Mouse (Mus musculus): ENCODE measurements at regions not wholly inside any gene's neighbourhood (a gene's known extent, or its start where the extent isn't known, plus 50 kb on each side); places are given as distances from the start of the nearest gene placed in this dataset.

- TF ChIP-seq CTCF (IDR thresholded peaks at IDR 0.05; ENCODE audit: low read depth), result no peak
- Histone ChIP-seq H3K9me3 (ENCODE audit: control insufficient read depth) (no peaks in the 10 kb centered on the region), H3K27ac (ENCODE audit: low read depth, low read length) (no peak overlapping the region), H3K4me2 (replicated peaks; ENCODE audit: low read depth) (no peak overlapping the region), H3K9ac (ENCODE audit: low read depth, low read length) (no peak overlapping the region), H3K27me3 (replicated peaks; ENCODE audit: control insufficient read depth, insufficient read depth, low read length) (no peaks in the 10 kb centered on the region), H3K36me3 (ENCODE audit: control insufficient read depth, insufficient read depth) (no peaks in the 10 kb centered on the region), H3K4me3 (ENCODE audit: low read depth, low read length) (no peak overlapping the region), H3K4me1 (replicated peaks; ENCODE audit: control insufficient read depth, insufficient read depth, low read length) (no peaks in the 10 kb centered on the region)
- WGBS, result 63% methylated on average over 14 of the region's 14 CpGs
- ATAC-seq, result no peak
Observed at GRCm38 (mm10) chr15:13244306-13244705, 70.8 kb upstream of the Cdh6 start.

DNA sequence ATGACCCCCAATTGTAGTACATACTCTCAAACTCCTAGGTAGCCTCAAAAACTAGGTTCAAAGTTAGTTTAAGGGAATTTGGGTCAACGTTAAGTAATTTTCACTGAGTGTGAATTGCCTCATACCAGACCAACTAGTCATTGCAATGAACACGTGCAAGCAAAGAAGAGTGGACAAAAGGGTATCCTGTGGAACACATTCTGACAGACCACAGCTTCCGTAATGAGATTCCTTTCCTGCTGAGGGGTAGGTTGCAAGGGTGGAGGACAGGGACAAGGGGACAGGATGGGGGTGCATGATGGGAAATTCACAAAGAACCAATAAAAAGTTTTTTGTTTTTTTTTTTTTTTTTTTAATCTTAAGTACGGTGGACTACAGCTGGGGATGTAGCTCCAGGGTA lies 70.1 kb upstream of the Cdh6 start:
- ATAC-seq, result no peak
- H3K9me3 ChIP-seq (ENCODE audit: control insufficient read depth), result no peaks in the 10 kb centered on the region
- no peak overlapping the region for H3K4me2 ChIP-seq (replicated peaks; ENCODE audit: low read depth)
- 82% methylated on average over 4 of the region's 4 CpGs for WGBS
- H3K4me3 ChIP-seq (ENCODE audit: low read depth, low read length), result no peak overlapping the region
- no peak for TF ChIP-seq CTCF (IDR thresholded peaks at IDR 0.05; ENCODE audit: low read depth)
- no peaks in the 10 kb centered on the region for H3K27me3 ChIP-seq (replicated peaks; ENCODE audit: control insufficient read depth, insufficient read depth, low read length)
- no peaks in the 10 kb centered on the region for H3K36me3 ChIP-seq (ENCODE audit: control insufficient read depth, insufficient read depth)
- H3K27ac ChIP-seq (ENCODE audit: low read depth, low read length), result no peak overlapping the region
- H3K9ac ChIP-seq (ENCODE audit: low read depth, low read length), result no peak overlapping the region
- H3K4me1 ChIP-seq (replicated peaks; ENCODE audit: control insufficient read depth, insufficient read depth, low read length), result no peaks in the 10 kb centered on the region

- no peak for TF ChIP-seq CTCF (IDR thresholded peaks at IDR 0.05; ENCODE audit: low read depth)
- Histone ChIP-seq H3K4me2 (replicated peaks; ENCODE audit: low read depth) (no peak overlapping the region), H3K27ac (ENCODE audit: low read depth, low read length) (no peak overlapping the region), H3K9ac (ENCODE audit: low read depth, low read length) (no peak overlapping the region), H3K4me3 (ENCODE audit: low read depth, low read length) (no peak overlapping the region), H3K36me3 (ENCODE audit: control insufficient read depth, insufficient read depth) (no peaks in the 10 kb centered on the region), H3K4me1 (replicated peaks; ENCODE audit: control insufficient read depth, insufficient read depth, low read length) (no peaks in the 10 kb centered on the region), H3K9me3 (ENCODE audit: control insufficient read depth) (no peaks in the 10 kb centered on the region), H3K27me3 (replicated peaks; ENCODE audit: control insufficient read depth, insufficient read depth, low read length) (no peaks in the 10 kb centered on the region)
- ATAC-seq, result no peak
- WGBS, result 55% methylated on average over 7 of the region's 7 CpGs
Observed at GRCm38 (mm10) chr15:13240931-13241330, 67.5 kb upstream of the Cdh6 start.

DNA sequence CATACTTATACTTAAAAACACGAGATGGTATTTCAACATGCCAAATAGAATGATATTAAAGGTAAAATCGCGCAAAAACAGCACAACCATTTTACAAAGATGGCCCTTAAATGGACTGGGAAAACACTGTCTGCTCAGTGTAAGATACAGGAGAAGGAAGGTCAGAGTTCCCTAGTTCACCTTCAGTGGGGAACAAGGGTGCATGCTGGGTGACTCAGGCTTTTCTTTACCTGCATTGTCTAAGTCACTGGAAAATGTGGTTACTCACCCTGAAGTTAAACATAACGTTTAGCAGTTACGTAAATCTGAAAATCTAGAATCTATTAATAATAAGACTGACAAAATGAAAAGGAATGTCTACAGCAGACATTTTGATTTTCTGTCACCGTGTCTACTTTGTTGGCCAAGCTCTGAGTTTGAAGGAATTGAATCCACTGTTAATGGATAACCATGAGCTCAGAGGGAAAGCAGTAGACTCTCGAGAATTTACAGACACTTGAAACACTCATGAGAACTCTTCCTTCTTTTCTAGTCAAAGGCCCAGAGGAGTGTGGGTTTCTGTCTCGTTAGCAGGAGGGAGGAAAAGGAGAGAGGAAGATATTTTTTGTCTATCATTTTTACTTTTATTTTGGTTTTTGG lies 63.5 kb upstream of the Cdh6 start:
- Histone ChIP-seq H3K4me2 (replicated peaks; ENCODE audit: low read depth) (no peak overlapping the region), H3K9ac (ENCODE audit: low read depth, low read length) (no peak overlapping the region), H3K36me3 (ENCODE audit: control insufficient read depth, insufficient read depth) (no peaks in the 10 kb centered on the region), H3K9me3 (ENCODE audit: control insufficient read depth) (no peaks in the 10 kb centered on the region), H3K27ac (ENCODE audit: low read depth, low read length) (no peak overlapping the region), H3K27me3 (replicated peaks; ENCODE audit: control insufficient read depth, insufficient read depth, low read length) (no peaks in the 10 kb centered on the region), H3K4me1 (replicated peaks; ENCODE audit: control insufficient read depth, insufficient read depth, low read length) (no peaks in the 10 kb centered on the region), H3K4me3 (ENCODE audit: low read depth, low read length) (no peak overlapping the region)
- no peak for ATAC-seq
- no peak for TF ChIP-seq CTCF (IDR thresholded peaks at IDR 0.05; ENCODE audit: low read depth)
- WGBS, result 53% methylated on average over 8 of the region's 8 CpGs

DNA sequence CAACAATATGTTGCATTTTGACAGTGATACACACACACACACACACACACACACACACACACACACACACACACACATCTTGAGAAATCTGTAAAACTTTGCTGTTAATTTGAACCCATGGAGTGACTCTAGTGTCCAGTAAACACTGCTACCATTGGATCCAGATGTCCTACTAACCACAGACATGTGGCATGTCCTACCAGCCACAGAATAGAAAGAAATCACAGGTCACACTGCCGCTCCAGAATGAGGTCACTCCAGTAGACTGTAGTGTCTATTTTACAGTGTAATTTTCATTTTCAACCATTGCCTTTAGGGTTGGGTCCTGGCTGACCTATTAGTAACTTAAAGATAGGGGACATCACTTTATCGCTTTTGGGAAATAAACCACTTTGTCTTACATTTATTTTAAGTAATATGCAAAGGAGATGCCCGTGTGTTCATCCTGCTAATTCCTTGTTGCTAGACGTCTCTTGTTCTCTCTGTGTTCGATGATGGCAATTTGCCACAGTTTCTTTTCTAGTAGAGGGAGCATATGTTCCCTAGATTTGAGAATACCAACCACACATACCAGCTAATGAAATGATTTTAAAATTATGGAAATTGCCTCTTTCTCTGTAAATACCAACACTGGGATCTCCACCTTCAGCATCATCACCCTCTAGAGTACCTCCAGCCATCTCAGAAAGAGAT lies 59.2 kb upstream of the Cdh6 start:
- TF ChIP-seq CTCF (IDR thresholded peaks at IDR 0.05; ENCODE audit: low read depth), result no peak
- no peaks in the 10 kb centered on the region for H3K36me3 ChIP-seq (ENCODE audit: control insufficient read depth, insufficient read depth)
- WGBS, result 88% methylated on average over 5 of the region's 5 CpGs
- H3K9me3 ChIP-seq (ENCODE audit: control insufficient read depth), result no peaks in the 10 kb centered on the region
- no peaks in the 10 kb centered on the region for H3K27me3 ChIP-seq (replicated peaks; ENCODE audit: control insufficient read depth, insufficient read depth, low read length)
- no peak overlapping the region for H3K9ac ChIP-seq (ENCODE audit: low read depth, low read length)
- H3K4me1 ChIP-seq (replicated peaks; ENCODE audit: control insufficient read depth, insufficient read depth, low read length), result no peaks in the 10 kb centered on the region
- no peak for ATAC-seq
- no peak overlapping the region for H3K4me3 ChIP-seq (ENCODE audit: low read depth, low read length)
- no peak overlapping the region for H3K27ac ChIP-seq (ENCODE audit: low read depth, low read length)
- no peak overlapping the region for H3K4me2 ChIP-seq (replicated peaks; ENCODE audit: low read depth)

- H3K4me2 ChIP-seq (replicated peaks; ENCODE audit: low read depth), result no peak overlapping the region
- H3K4me1 ChIP-seq (replicated peaks; ENCODE audit: control insufficient read depth, insufficient read depth, low read length), result no peaks in the 10 kb centered on the region
- 33% methylated on average over 4 of the region's 4 CpGs for WGBS
- H3K4me3 ChIP-seq (ENCODE audit: low read depth, low read length), result no peak overlapping the region
- no peaks in the 10 kb centered on the region for H3K27me3 ChIP-seq (replicated peaks; ENCODE audit: control insufficient read depth, insufficient read depth, low read length)
- H3K9ac ChIP-seq (ENCODE audit: low read depth, low read length), result no peak overlapping the region
- no peak for TF ChIP-seq CTCF (IDR thresholded peaks at IDR 0.05; ENCODE audit: low read depth)
- H3K9me3 ChIP-seq (ENCODE audit: control insufficient read depth), result no peaks in the 10 kb centered on the region
- ATAC-seq, result no peak
- no peak overlapping the region for H3K27ac ChIP-seq (ENCODE audit: low read depth, low read length)
- no peaks in the 10 kb centered on the region for H3K36me3 ChIP-seq (ENCODE audit: control insufficient read depth, insufficient read depth)
Observed at GRCm38 (mm10) chr15:13231550-13231949, 58.1 kb upstream of the Cdh6 start.
